Mouse (Mus musculus): ENCODE data around the gene Upf3a.
"Not testable (repeated sequence)": the region's sequence is repeated elsewhere in the genome, so short reads cannot be mapped to it uniquely, and the experiment has no call there.

The Upf3a gene

GRCm38 (mm10) chr8:13828598-13829172 is 43.3 kb downstream of the Upf3a start:
- in situ Hi-C loops (cut with MboI; ENCODE audit: unreplicated experiment in 2 of 2), result no loop called here

GRCm38 (mm10) chr8:13838289-13838688 is 52.9 kb downstream of the Upf3a start, which contains the start of gene AF366264:
AF366264 (minus strand) TSS chr8:13838389.
- in situ Hi-C loops (cut with MboI; ENCODE audit: unreplicated experiment in 2 of 2), result not testable (repeated sequence)

GRCm38 (mm10) chr8:13843286-13843685 is 57.9 kb downstream of the Upf3a start:
- in situ Hi-C loops (cut with MboI; ENCODE audit: unreplicated experiment in 2 of 2), result not testable (repeated sequence)

All from v-Abl transformed pro-B cells (cell line).